Mouse (Mus musculus) liver, adult 2 months (tissue): ENCODE data around the gene Pax5. TPM values are rescaled to one million over a fixed set of nuclear protein-coding genes. Genes with fewer than 3 reads are reported as not detected.
A peak's percentile ranks its signal among the peaks of the same experiment; 100 is the strongest.

Source experiments
- DNase-seq: peaks from one replicate; pipeline ENCODE4 v3.0.0-alpha.2; 2011; ENCODE audit warnings: low read depth, low spot score; ENCODE audit errors: extremely low read depth
- H3K27ac ChIP-seq: fragments of 200-500 bp; replicated peaks from 2 replicates; pipeline ENCODE4 v1.5.1; 2012; ENCODE audit warnings: low read depth, mild to moderate bottlenecking, control low read depth, inconsistent platforms, low read length; ENCODE audit not compliant: insufficient read depth
- H3K27me3 ChIP-seq: fragments of 200-500 bp; 2 replicates; pipeline ENCODE4 v1.6.1; 2012; ENCODE audit warnings: mild to moderate bottlenecking, moderate library complexity, low read length, inconsistent platforms; ENCODE audit not compliant: control insufficient read depth, insufficient read depth
- H3K36me3 ChIP-seq: fragments of 200-500 bp; 2 replicates; pipeline ENCODE4 v1.6.1; 2012; ENCODE audit warnings: low read length, inconsistent platforms; ENCODE audit not compliant: control insufficient read depth, insufficient read depth
- H3K4me1 ChIP-seq: fragments of 200-500 bp; 2 replicates; pipeline ENCODE4 v1.6.1; 2011; ENCODE audit warnings: low read length; ENCODE audit not compliant: control insufficient read depth, insufficient read depth
- H3K4me3 ChIP-seq: fragments of 200-500 bp; 2 replicates; pipeline ENCODE4 v1.5.1; 2011; ENCODE audit warnings: low read depth, mild to moderate bottlenecking, control low read depth, low read length, moderate library complexity; ENCODE audit not compliant: insufficient read depth
- H3K79me2 ChIP-seq: fragments of 200-500 bp; 2 replicates; pipeline ENCODE4 v1.6.1; 2012; ENCODE audit warnings: inconsistent platforms, mild to moderate bottlenecking, low read length, moderate library complexity; ENCODE audit not compliant: control insufficient read depth, insufficient read depth
- H3K9ac ChIP-seq: fragments of 200-500 bp; 2 replicates; pipeline ENCODE4 v1.6.1; 2012; ENCODE audit warnings: low read depth, mild to moderate bottlenecking, control low read depth, inconsistent platforms, low read length
- CTCF ChIP-seq: fragments of 200-500 bp; IDR thresholded peaks from 2 replicates; pipeline ENCODE4 v1.5.1; 2011; ENCODE audit warnings: low read depth, low read length, control low read depth
- POLR2A ChIP-seq: fragments of 200-500 bp; IDR thresholded peaks from 2 replicates; pipeline ENCODE4 v1.6.1; 2011; ENCODE audit warnings: low read length, control low read depth; ENCODE audit not compliant: insufficient read depth; ENCODE audit errors: extremely low read depth
- WGBS: fragments of 180-500 bp; shearing (Covaris S2); methylation state at CpG from one replicate; pipeline ENCODE4 v1.1.7; 2018; 5-methylcytosine and 5-hydroxymethylcytosine counted together
- polyA plus RNA-seq: library from polyadenylated mRNA; depleted of rRNA; stranded (reverse); fragments of >200 nt; gene quantifications from 2 replicates; pipeline ENCODE4 v1.2.3, GENCODE M21; 2012
- total RNA-seq: library from RNA; depleted of rRNA; stranded (reverse); fragments of >200 nt; gene quantifications from 2 replicates; pipeline ENCODE4 v1.2.3, GENCODE M21; 2014

Gene Pax5
- total and polyA plus RNA-seq, 2 experiments = 0.18 to 1.4 TPM

DNA sequence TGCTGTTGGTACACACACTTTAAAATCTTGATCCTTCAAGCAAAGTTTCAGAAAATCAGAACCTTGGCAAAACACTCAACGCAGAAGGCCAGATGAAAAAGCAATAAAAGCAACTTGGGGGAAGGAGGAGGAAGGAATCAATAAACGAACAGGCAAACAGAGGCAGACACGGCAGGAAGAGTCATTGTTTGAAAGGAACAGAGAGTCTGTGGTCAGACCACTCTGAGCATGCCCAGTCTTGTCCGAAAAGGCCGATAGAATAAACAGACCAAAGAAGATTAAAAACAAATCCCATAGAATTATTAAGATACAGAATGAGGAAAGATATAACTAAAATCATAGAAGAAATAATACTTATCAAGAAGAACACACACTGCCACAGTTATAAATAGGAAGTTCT, 137.9 kb downstream of the Pax5 start:
- WGBS = 42% methylated on average over 5 of the region's 5 CpGs

DNA sequence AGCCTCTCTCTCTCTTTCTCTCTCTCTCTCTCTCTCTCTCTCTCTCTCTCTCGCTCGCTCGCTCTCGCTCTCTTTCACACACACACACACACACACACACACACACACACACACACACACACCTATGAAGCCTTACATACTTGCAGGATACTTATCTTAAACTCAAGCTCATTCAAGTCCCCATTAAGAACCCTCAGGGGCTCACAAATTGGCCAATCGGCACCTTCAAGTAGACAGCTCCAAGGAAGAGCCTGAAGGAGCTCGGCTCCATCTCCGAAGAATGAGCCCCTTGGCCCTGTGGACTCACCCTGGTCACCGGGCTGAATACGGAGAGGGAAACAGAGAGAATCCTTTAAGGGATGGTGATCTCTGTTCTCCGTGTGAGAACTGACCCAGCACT, 141.1 kb downstream of the Pax5 start:
- H3K36me3 ChIP-seq = no peaks in the 10 kb centered on the region
- no peak for DNase-seq
- H3K27ac ChIP-seq = no peak overlapping the region
- TF ChIP-seq POLR2A (no peak), CTCF (no peak)
- H3K27me3 ChIP-seq = no peaks in the 10 kb centered on the region
- WGBS = 87% methylated on average over 10 of the region's 10 CpGs
- no peaks in the 10 kb centered on the region for H3K4me1 ChIP-seq
- H3K79me2 ChIP-seq = no peaks in the 10 kb centered on the region
- no peak overlapping the region for H3K4me3 ChIP-seq
- no peak overlapping the region for H3K9ac ChIP-seq

More for the DNA sequence above, 137.9 kb downstream of the Pax5 start:
- Histone ChIP-seq H3K27me3 (no peaks in the 10 kb centered on the region), H3K79me2 (no peaks in the 10 kb centered on the region), H3K27ac (no peak overlapping the region), H3K4me1 (no peaks in the 10 kb centered on the region), H3K36me3 (no peaks in the 10 kb centered on the region), H3K4me3 (no peak overlapping the region), H3K9ac (no peak overlapping the region)
- DNase-seq = no peak
- TF ChIP-seq POLR2A (no peak), CTCF (no peak)

DNA sequence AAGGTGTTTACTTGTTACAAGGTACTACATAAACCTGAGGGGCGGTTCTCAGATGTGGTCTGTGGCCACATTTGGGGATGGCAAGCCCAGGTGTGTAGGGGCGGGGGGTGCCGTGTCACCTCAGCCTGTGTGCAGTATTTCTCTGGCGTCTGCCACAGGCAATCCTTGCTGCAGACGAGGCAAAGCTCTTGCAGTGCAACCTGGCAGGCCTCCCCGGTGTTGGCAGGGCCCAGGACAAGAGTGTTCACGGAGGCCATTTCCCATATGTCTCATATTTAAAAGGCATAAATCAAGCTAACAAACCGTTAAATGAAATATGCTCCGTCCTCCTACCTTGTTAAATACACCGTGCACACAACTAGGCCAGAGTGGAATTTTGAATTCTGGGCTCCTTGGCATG, 141.6 kb downstream of the Pax5 start:
- no peak for TF ChIP-seq POLR2A
- TF ChIP-seq CTCF = no peak
- no peak overlapping the region for H3K27ac ChIP-seq
- no peak for DNase-seq
- H3K79me2 ChIP-seq = no peaks in the 10 kb centered on the region
- WGBS = 79% methylated on average over 10 of the region's 10 CpGs
- no peak overlapping the region for H3K9ac ChIP-seq
- H3K4me1 ChIP-seq = no peaks in the 10 kb centered on the region
- H3K4me3 ChIP-seq = no peak overlapping the region
- H3K27me3 ChIP-seq = no peaks in the 10 kb centered on the region
- H3K36me3 ChIP-seq = no peaks in the 10 kb centered on the region

DNA sequence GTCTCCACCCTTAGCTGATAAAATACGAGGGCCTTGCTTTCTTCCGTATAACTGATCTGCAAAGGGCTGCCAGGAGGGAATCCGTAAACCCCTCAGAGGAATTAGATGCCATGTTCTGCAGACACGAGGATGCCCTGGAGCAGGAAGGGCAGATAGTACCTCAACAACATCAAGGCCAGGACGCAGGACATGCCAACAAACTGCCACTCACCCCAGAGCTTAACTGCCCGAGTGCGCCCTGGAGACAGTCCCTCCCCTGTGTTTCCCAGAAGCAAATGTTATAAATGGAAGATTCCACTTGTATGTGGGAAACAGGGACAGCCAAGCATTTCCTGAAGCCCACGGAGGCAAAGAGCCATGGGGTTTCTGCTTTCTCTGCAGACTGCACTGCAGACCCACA, 143.9 kb downstream of the Pax5 start:
- DNase-seq = no peak
- Histone ChIP-seq H3K4me1 (no peaks in the 10 kb centered on the region), H3K9ac (no peak overlapping the region), H3K79me2 (no peaks in the 10 kb centered on the region), H3K27ac (no peak overlapping the region), H3K4me3 (no peak overlapping the region), H3K27me3 (no peaks in the 10 kb centered on the region), H3K36me3 (no peaks in the 10 kb centered on the region)
- 67% methylated on average over 8 of the region's 8 CpGs for WGBS
- TF ChIP-seq POLR2A (no peak), CTCF (no peak)

DNA sequence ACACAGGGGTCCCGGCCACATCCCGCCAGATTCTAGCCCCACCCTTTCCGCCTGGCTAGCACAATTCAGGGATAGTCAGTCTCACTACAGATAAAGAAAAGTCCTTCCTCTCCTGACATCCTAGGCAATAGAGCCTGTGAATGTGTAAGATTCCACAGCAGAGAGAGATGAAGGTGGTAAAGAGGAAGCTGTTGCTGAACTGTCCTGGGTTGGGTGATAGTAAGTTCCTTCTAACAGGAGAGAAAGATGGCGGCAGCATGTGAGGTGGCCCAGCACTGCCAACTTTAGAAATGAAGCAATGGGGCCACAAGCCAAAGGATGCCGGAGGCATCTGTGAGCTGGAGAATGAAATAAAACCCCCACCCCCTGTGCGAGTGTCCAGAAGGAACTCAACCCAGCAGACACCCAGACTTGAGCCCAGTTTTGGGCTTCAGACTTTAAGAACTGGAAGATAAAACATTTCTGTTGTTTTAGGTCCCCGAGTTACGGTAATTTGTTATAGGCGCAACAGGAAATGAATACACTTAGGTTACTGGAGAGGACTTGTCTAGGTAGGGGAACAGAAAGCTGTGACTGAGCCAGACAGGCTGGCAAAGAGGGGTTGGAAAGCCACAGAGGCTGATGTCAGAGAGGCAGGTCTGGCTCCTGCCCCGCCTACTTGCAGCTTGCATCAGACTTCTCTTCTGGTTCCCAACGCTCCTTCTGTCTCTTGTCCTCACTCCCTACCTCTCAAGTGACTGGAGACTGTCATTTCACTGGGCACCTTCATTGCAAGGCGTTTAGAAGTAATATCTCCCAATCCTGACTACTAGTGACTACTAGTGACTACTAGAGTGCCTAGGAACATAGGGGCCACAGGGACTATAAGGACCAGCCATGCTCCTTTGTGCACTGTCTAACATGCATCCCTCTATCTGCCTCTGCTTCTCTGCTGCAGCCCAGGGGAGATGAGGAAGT, 144.9 kb downstream of the Pax5 start:
- H3K4me3 ChIP-seq = no peak overlapping the region
- 73% methylated on average over 12 of the region's 12 CpGs for WGBS
- H3K27me3 ChIP-seq = no peaks in the 10 kb centered on the region
- no peaks in the 10 kb centered on the region for H3K79me2 ChIP-seq
- H3K36me3 ChIP-seq = no peaks in the 10 kb centered on the region
- DNase-seq = no peak
- H3K4me1 ChIP-seq = no peaks in the 10 kb centered on the region
- no peak overlapping the region for H3K9ac ChIP-seq
- TF ChIP-seq POLR2A = no peak
- no peak for TF ChIP-seq CTCF
- H3K27ac ChIP-seq = no peak overlapping the region

DNA sequence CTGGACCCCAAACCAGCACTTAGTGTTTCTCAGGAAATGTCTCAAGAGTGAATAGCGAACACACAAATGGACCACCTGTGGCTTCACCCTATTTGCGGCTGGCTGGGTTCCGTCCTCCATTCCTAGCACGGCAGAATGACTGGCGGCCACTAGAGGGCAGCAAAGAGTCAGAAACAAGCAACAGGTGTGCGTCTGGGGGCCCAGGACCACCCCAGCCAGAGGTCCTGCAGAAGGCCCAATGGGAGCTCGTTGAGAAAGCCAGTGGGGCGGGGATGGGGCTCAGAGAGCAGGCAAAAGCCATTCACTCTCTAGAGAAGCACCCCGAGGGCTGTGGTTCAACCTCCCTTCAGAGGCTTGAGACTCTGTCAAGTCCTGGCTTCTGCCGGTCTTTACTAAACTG, 145.7 kb downstream of the Pax5 start:
- no peak overlapping the region for H3K9ac ChIP-seq
- no peaks in the 10 kb centered on the region for H3K4me1 ChIP-seq
- no peaks in the 10 kb centered on the region for H3K79me2 ChIP-seq
- DNase-seq = peak; percentile 16
- no peak overlapping the region for H3K27ac ChIP-seq
- H3K27me3 ChIP-seq = no peaks in the 10 kb centered on the region
- TF ChIP-seq POLR2A (no peak), CTCF (peak; percentile 90)
- H3K36me3 ChIP-seq = no peaks in the 10 kb centered on the region
- H3K4me3 ChIP-seq = no peak overlapping the region
- WGBS = 4% methylated on average over 10 of the region's 10 CpGs
